Mouse (Mus musculus): ENCODE results near the gene Sema4c. TPM values are rescaled to one million over a fixed set of nuclear protein-coding genes. Genes with fewer than 3 reads are reported as not detected.

Sema4c gene
- total and polyA plus RNA-seq, 3 experiments, result 0.19 to 1.4 TPM; not detected in 1

- TF ChIP-seq ETS1 (IDR thresholded peaks at IDR 0.05; ENCODE audit: low read depth, low read length) (no peak), MAFK (IDR thresholded peaks at IDR 0.05; ENCODE audit: borderline replicate concordance, low read depth, low read length) (no peak), USF2 (IDR thresholded peaks at IDR 0.05; ENCODE audit: borderline replicate concordance in 1 of 2, insufficient read depth in 1 of 2, low read depth in 1 of 2, low read length in 2 of 2) (no peak)
Observed at GRCm38 (mm10) chr1:36556553-36557456, 1.3 kb downstream of the Sema4c start (continued).

- peaks cover 13% of the 10 kb centered on the region in 2 experiments for H3K27me3 ChIP-seq (ENCODE audit: control insufficient read depth in 1 of 2, insufficient read depth in 2 of 2, low read length in 2 of 2)
- DNase-seq (ENCODE audit: low read depth, low spot score), result peak; percentile 16
- no peaks in the 10 kb centered on the region for H3K9me3 ChIP-seq (replicated peaks; ENCODE audit: insufficient read depth, low read length)
- H3K27ac ChIP-seq (ENCODE audit: control insufficient read depth, low read depth, low read length), result no peak overlapping the region
- peak overlapping the region; percentile 80 for H3K9ac ChIP-seq (ENCODE audit: control insufficient read depth, low read depth, low read length, poor library complexity, severe bottlenecking)
- H3K4me1 ChIP-seq (ENCODE audit: control insufficient read depth in 1 of 2, insufficient read depth in 2 of 2, low read length in 2 of 2), result no peaks in the 10 kb centered on the region; a peak in 1 of 4 replicates
- no peaks in the 10 kb centered on the region; the same call in 1 of the 2 replicates for H3K79me2 ChIP-seq (ENCODE audit: control insufficient read depth, insufficient read depth, low read length, poor library complexity)
- peak overlapping the region; percentile 70 to 78 for H3K4me3 ChIP-seq (ENCODE audit: control insufficient read depth in 1 of 2, insufficient read depth in 1 of 2, low read depth in 2 of 2, low read length in 2 of 2)
- TF ChIP-seq ETS1 (IDR thresholded peaks at IDR 0.05; ENCODE audit: low read depth, low read length), result no peak
- no peak for TF ChIP-seq TCF12 (IDR thresholded peaks at IDR 0.05; ENCODE audit: low read depth, low read length)
- no peak for TF ChIP-seq MEF2A (IDR thresholded peaks at IDR 0.05; ENCODE audit: extremely low read depth, insufficient replicate concordance, low read depth, low read length, poor library complexity, severe bottlenecking)
- no peak for TF ChIP-seq CTCF (IDR thresholded peaks at IDR 0.05 in 2 of 3, conservative IDR thresholded peaks at IDR 0.05 in 1 of 3; ENCODE audit: control insufficient read depth in 1 of 3, insufficient read depth in 1 of 3, low read depth in 2 of 3, low read length in 3 of 3, poor library complexity in 1 of 3, severe bottlenecking in 1 of 3)
- TF ChIP-seq RAD21 (IDR thresholded peaks at IDR 0.05; ENCODE audit: low read depth, low read length), result no peak
- no peak for TF ChIP-seq MYB (IDR thresholded peaks at IDR 0.05; ENCODE audit: low read depth, low read length)
- no peak for TF ChIP-seq RCOR1 (IDR thresholded peaks at IDR 0.05; ENCODE audit: low read depth, low read length)
- no peak for TF ChIP-seq GABPA (IDR thresholded peaks at IDR 0.05; ENCODE audit: low read depth, low read length)
- no peak for TF ChIP-seq SIN3A (IDR thresholded peaks at IDR 0.05; ENCODE audit: low read length)
- H3K36me3 ChIP-seq (ENCODE audit: control insufficient read depth in 1 of 2, insufficient read depth in 2 of 2, low read length in 2 of 2), result no peaks in the 10 kb centered on the region
Observed at GRCm38 (mm10) chr1:36555798-36556395, 2.3 kb downstream of the Sema4c start.

DNA sequence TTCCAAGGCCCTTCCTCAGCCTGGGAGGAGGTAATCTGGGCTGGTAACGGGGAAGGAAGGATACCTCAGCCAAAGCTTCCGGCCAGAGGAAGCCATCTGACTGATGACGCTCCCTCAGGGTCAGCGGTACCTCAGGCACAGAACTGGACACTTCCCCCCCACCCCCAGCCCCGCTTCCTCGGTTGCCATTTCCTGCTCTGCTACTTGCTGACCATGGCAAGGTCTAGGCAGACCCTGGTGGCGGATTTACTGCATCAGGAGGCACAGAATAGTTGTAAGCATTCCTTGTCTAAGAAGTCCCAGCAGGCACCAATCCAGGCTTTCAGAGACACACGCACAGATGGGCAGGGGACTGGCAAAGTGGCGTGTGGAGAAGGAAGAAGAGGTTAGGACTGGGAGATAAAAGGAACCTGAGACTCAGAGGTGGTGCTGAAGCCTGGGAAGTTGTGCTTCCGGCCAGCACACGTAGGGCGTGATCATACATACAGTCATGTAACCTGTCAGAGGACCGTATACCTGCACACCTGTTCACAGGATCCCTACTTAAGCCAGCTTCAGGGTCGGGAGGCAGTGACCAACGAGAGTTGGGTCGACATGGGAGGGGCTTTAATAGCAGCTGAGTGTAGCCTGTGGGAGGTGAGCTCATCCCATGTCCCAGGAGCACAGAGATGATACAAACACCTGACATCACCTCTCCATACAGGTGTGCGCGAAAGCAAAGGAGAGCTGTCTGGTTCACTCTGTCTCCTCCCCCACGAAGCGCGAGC lies 3.3 kb downstream of the Sema4c start:
- no peaks in the 10 kb centered on the region; a peak in 1 of 4 replicates for H3K4me1 ChIP-seq (ENCODE audit: control insufficient read depth in 1 of 2, insufficient read depth in 2 of 2, low read length in 2 of 2)
- no peaks in the 10 kb centered on the region for H3K36me3 ChIP-seq (ENCODE audit: control insufficient read depth in 1 of 2, insufficient read depth in 2 of 2, low read length in 2 of 2)
- TF ChIP-seq SMC3 (IDR thresholded peaks at IDR 0.05; ENCODE audit: low read depth, low read length) (no peak), CTCF (IDR thresholded peaks at IDR 0.05 in 2 of 3, conservative IDR thresholded peaks at IDR 0.05 in 1 of 3; ENCODE audit: control insufficient read depth in 1 of 3, insufficient read depth in 1 of 3, low read depth in 2 of 3, low read length in 3 of 3, poor library complexity in 1 of 3, severe bottlenecking in 1 of 3) (no peak), MAZ (IDR thresholded peaks at IDR 0.05; ENCODE audit: low read depth, low read length) (no peak), ELF1 (IDR thresholded peaks at IDR 0.05; ENCODE audit: low read depth, low read length) (no peak), JUND (IDR thresholded peaks at IDR 0.05; ENCODE audit: low read depth, low read length) (no peak), MAX (IDR thresholded peaks at IDR 0.05; ENCODE audit: low read length) (no peak), MYC (IDR thresholded peaks at IDR 0.05; ENCODE audit: low read depth, low read length) (no peak), RCOR1 (IDR thresholded peaks at IDR 0.05; ENCODE audit: low read depth, low read length) (no peak), ZNF384 (IDR thresholded peaks at IDR 0.05; ENCODE audit: low read depth, low read length) (no peak), POLR2A (IDR thresholded peaks at IDR 0.05; ENCODE audit: control insufficient read depth in 1 of 2, insufficient read depth in 1 of 2, low read depth in 1 of 2, low read length in 2 of 2, poor library complexity in 1 of 2) (no peak), HCFC1 (IDR thresholded peaks at IDR 0.05; ENCODE audit: low read depth, low read length) (no peak), POLR2AphosphoS5 (IDR thresholded peaks at IDR 0.05; ENCODE audit: borderline replicate concordance, low read depth, low read length) (no peak)
- no peak overlapping the region for H3K27ac ChIP-seq (ENCODE audit: control insufficient read depth, low read depth, low read length)
- no peak for DNase-seq (ENCODE audit: low read depth, low spot score)
- H3K79me2 ChIP-seq (ENCODE audit: control insufficient read depth, insufficient read depth, low read length, poor library complexity), result no peaks in the 10 kb centered on the region; the same call in 1 of the 2 replicates
- H3K4me3 ChIP-seq (ENCODE audit: control insufficient read depth in 1 of 2, insufficient read depth in 1 of 2, low read depth in 2 of 2, low read length in 2 of 2), result no peak overlapping the region
- H3K9ac ChIP-seq (ENCODE audit: control insufficient read depth, low read depth, low read length, poor library complexity, severe bottlenecking), result no peak overlapping the region
- no peaks in the 10 kb centered on the region for H3K9me3 ChIP-seq (replicated peaks; ENCODE audit: insufficient read depth, low read length)
- peaks cover 13% of the 10 kb centered on the region in 2 experiments for H3K27me3 ChIP-seq (ENCODE audit: control insufficient read depth in 1 of 2, insufficient read depth in 2 of 2, low read length in 2 of 2)
